Mouse (Mus musculus) ES-Bruce4 (cell line): ENCODE measurements around the gene BC028528.

Source experiments
- CTCF ChIP-seq: IDR thresholded peaks from one replicate; pipeline ENCODE4 v1.8.1; 2011; ENCODE audit warnings: low read depth, low read length
- EP300 ChIP-seq: IDR thresholded peaks from 2 replicates; pipeline ENCODE4 v1.6.1; 2011; ENCODE audit warnings: low read depth, low read length; ENCODE audit not compliant: insufficient read depth
- POLR2A ChIP-seq: IDR thresholded peaks from one replicate; pipeline ENCODE4 v1.8.1; 2011; ENCODE audit warnings: low read length; ENCODE audit not compliant: insufficient read depth

- no peak for TF ChIP-seq POLR2A
- no peak for TF ChIP-seq EP300
- peak; percentile 9 for TF ChIP-seq CTCF
Measured at GRCm38 (mm10) chr3:95861216-95861615, 30.6 kb downstream of the BC028528 start.
